In the genomic region with DNA sequence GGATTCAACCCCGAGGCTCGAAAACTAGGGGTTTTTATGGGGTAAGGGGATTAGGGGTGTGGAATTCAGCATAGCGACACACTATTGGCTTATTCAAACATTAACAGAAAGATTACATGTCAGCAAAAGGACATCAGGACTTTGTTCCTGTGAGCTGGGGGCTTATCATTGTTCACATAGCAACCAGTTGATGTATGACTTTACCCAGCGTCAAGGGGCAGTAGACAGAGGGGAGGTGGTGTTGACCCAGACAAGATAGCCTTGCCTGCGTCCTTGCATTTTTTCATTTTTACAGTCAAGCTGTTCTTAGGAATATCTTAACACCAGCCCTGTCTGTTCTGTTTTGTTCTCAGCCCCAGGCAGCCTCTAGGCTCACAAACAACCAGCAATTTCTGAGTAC, we compare ENCODE assay signal across 10 mouse cellular contexts. TPM values are rescaled to one million over a fixed set of nuclear protein-coding genes. Genes with fewer than 3 reads are reported as not detected.
DNase-seq lines count a peak whose midpoint lies in the region; ATAC-seq lines count a peak whose summit lies in the region.
"Not testable (repeated sequence)": the region's sequence is repeated elsewhere in the genome, so short reads cannot be mapped to it uniquely, and the experiment has no call there.
"Had no signal": no experiment of that assay in that cellular context is flagged by ENCODE, and none has a peak within 500 bp of the region (broad histone marks: within the 10 kb centered on the region; RNA-seq: fewer than 3 reads in every experiment).

No protein-coding gene starts in this region.

- H3K27me3 ChIP-seq in intestine, embryonic 15.5 days (replicated peaks); intestine, embryonic 16.5 days (replicated peaks; ENCODE audit: control insufficient read depth, insufficient read depth, low read length): not testable (repeated sequence)

- H3K4me1 ChIP-seq in intestine, embryonic 15.5 days (replicated peaks); intestine, embryonic 16.5 days (ENCODE audit: control insufficient read depth, insufficient read depth, low read length): not testable (repeated sequence)

- not testable (repeated sequence) for H3K4me3 ChIP-seq in intestine, embryonic 15.5 days (replicated peaks); intestine, embryonic 16.5 days (ENCODE audit: low read length)

- not testable (repeated sequence) for H3K27ac ChIP-seq in intestine, embryonic 15.5 days; intestine, embryonic 16.5 days (ENCODE audit: low read length)

- ATAC-seq in intestine, embryonic 15.5 days: peak; percentile 53
- ATAC-seq in intestine, embryonic 16.5 days: peak; percentile 60

- H3K36me3 ChIP-seq in intestine, embryonic 15.5 days; intestine, embryonic 16.5 days (ENCODE audit: control insufficient read depth, insufficient read depth, low read length): not testable (repeated sequence)

- H3K4me2 ChIP-seq in intestine, embryonic 15.5 days (replicated peaks); intestine, embryonic 16.5 days (ENCODE audit: low read depth, low read length): not testable (repeated sequence)

- WGBS in intestine, embryonic 15.5 days: 39% methylated on average over 5 of the region's 5 CpGs
- 35% methylated on average over 5 of the region's 5 CpGs for WGBS in intestine, embryonic 16.5 days

- H3K9me3 ChIP-seq in intestine, embryonic 15.5 days; intestine, embryonic 16.5 days (ENCODE audit: control insufficient read depth, low read length): not testable (repeated sequence)

- H3K9ac ChIP-seq in intestine, embryonic 15.5 days; intestine, embryonic 16.5 days (ENCODE audit: low read depth, low read length): not testable (repeated sequence)

- DNase-seq in yolk sac, embryonic 10.5 days (ENCODE audit: low spot score): peak; percentile 18

RNA-seq across cellular contexts. Expression of gene Esp6, which starts 14.3 kb away (rescaled TPM):
- polyA plus RNA-seq in intestine, embryonic 15.5 days (2015; fragmentation: Nextera tagmentation; extraction: Ambion mirVana): not detected in 2 replicates
- not detected in 2 replicates for polyA plus RNA-seq in intestine, embryonic 16.5 days (2015; fragmentation: Nextera tagmentation; extraction: Ambion mirVana)
- polyA plus RNA-seq: activated CD4-positive, CD25-positive, alpha-beta regulatory T cell, adult 4 months; adrenal gland, adult 2 months; brain, embryonic 14.5 days; C2C12; CD4-positive, CD25-positive, alpha-beta regulatory T cell, adult 4 months; G1E; Patski had no signal

RNA-seq across cellular contexts. Expression of gene Esp8, which starts 27.2 kb away (rescaled TPM):
- polyA plus RNA-seq in intestine, embryonic 15.5 days (2015; fragmentation: Nextera tagmentation; extraction: Ambion mirVana): not detected in 2 replicates
- not detected in 2 replicates for polyA plus RNA-seq in intestine, embryonic 16.5 days (2015; fragmentation: Nextera tagmentation; extraction: Ambion mirVana)
- polyA plus RNA-seq: activated CD4-positive, CD25-positive, alpha-beta regulatory T cell, adult 4 months; adrenal gland, adult 2 months; brain, embryonic 14.5 days; C2C12; CD4-positive, CD25-positive, alpha-beta regulatory T cell, adult 4 months; G1E; Patski had no signal

RNA-seq across cellular contexts. Expression of gene Esp4, which starts 51.4 kb away (rescaled TPM):
- not detected in 2 replicates for polyA plus RNA-seq in intestine, embryonic 15.5 days (2015; fragmentation: Nextera tagmentation; extraction: Ambion mirVana)
- polyA plus RNA-seq in intestine, embryonic 16.5 days (2015; fragmentation: Nextera tagmentation; extraction: Ambion mirVana): not detected in 2 replicates
- polyA plus RNA-seq: activated CD4-positive, CD25-positive, alpha-beta regulatory T cell, adult 4 months; adrenal gland, adult 2 months; brain, embryonic 14.5 days; C2C12; CD4-positive, CD25-positive, alpha-beta regulatory T cell, adult 4 months; G1E; Patski had no signal
